ENCODE assay signal across 16 mouse cellular contexts in genomic region chr11:98568326-98568725, GRCm38 (mm10). TPM values are rescaled to one million over a fixed set of nuclear protein-coding genes. Genes with fewer than 3 reads are reported as not detected.
DNase-seq lines count a peak whose midpoint lies in the region; ATAC-seq and TF ChIP-seq lines count a peak whose summit lies in the region.
"Had no signal": no experiment of that assay in that cellular context is flagged by ENCODE, and none has a peak within 500 bp of the region (broad histone marks: within the 10 kb centered on the region; RNA-seq: fewer than 3 reads in every experiment).

No protein-coding gene starts in this region.

- no peak overlapping the region for H3K27ac ChIP-seq in liver, adult 2 months (replicated peaks; ENCODE audit: insufficient read depth, low read depth, low read length)
- no peak overlapping the region for H3K27ac ChIP-seq in liver, embryonic 11.5 days (ENCODE audit: low read depth, low read length)
- H3K27ac ChIP-seq in CH12.LX (ENCODE audit: insufficient read depth, low read depth) = no peak overlapping the region
- H3K27ac ChIP-seq: hindbrain, embryonic 13.5 days; limb, embryonic 15.5 days; neural tube, embryonic 15.5 days had no signal

- WGBS in liver, adult 2 months = 87% methylated on average over 8 of the region's 8 CpGs
- WGBS in liver, embryonic 11.5 days = 87% methylated on average over 8 of the region's 8 CpGs

- TF ChIP-seq EP300 in CH12.LX (IDR thresholded peaks at IDR 0.05; ENCODE audit: low read length) = no peak

- H3K4me3 ChIP-seq in liver, adult 2 months (ENCODE audit: insufficient read depth, low read depth, low read length) = no peak overlapping the region
- no peak overlapping the region for H3K4me3 ChIP-seq in liver, embryonic 11.5 days (ENCODE audit: low read depth, low read length)
- H3K4me3 ChIP-seq in CH12.LX (replicated peaks in 1 of 3; ENCODE audit: low read depth in 2 of 3, low read length in 2 of 3, poor library complexity in 1 of 3) = no peak overlapping the region
- H3K4me3 ChIP-seq: hindbrain, embryonic 13.5 days; limb, embryonic 15.5 days; neural tube, embryonic 15.5 days had no signal

- TF ChIP-seq POLR2A in liver, adult 2 months (IDR thresholded peaks at IDR 0.05; ENCODE audit: extremely low read depth, insufficient read depth, low read length) = no peak
- no peak for TF ChIP-seq POLR2A in CH12.LX (IDR thresholded peaks at IDR 0.05; ENCODE audit: low read depth, low read length)

- 0 out of 2 replicates have a peak, but pooled peaks cover 2% of the 10 kb centered on the region for H3K9me3 ChIP-seq in liver, embryonic 11.5 days (ENCODE audit: control insufficient read depth, low read length)
- H3K9me3 ChIP-seq in CH12.LX (replicated peaks; ENCODE audit: low read length) = peaks cover 4% of the 10 kb centered on the region
- H3K9me3 ChIP-seq: hindbrain, embryonic 13.5 days; limb, embryonic 15.5 days; neural tube, embryonic 15.5 days had no signal

- dilution Hi-C loops in CH12.LX (cut with MboI; ENCODE audit: extremely low pct_ligation_motif_present, extremely low pct_unique_long_range_greater_than_20kb, low sequenced_read_pairs) = no loop called here

- peaks cover 8% of the 10 kb centered on the region for H3K4me1 ChIP-seq in liver, adult 2 months (ENCODE audit: control insufficient read depth, insufficient read depth, low read length)
- H3K4me1 ChIP-seq in liver, embryonic 11.5 days (replicated peaks; ENCODE audit: control insufficient read depth, insufficient read depth, low read length) = no peaks in the 10 kb centered on the region
- peaks cover 0 to 4% of the 10 kb centered on the region in 2 experiments; a peak in 1 of 4 replicates for H3K4me1 ChIP-seq in CH12.LX (ENCODE audit: control insufficient read depth in 1 of 2, insufficient read depth in 2 of 2)
- H3K4me1 ChIP-seq: hindbrain, embryonic 13.5 days; limb, embryonic 15.5 days; neural tube, embryonic 15.5 days had no signal

- peak; percentile 50 for TF ChIP-seq CTCF in liver, adult 2 months (IDR thresholded peaks at IDR 0.05; ENCODE audit: low read depth, low read length)
- TF ChIP-seq CTCF in CH12.LX (conservative IDR thresholded peaks at IDR 0.05 in 1 of 2, IDR thresholded peaks at IDR 0.05 in 1 of 2; ENCODE audit: low read depth in 2 of 2, low read length in 2 of 2) = peak; percentile 29 to 63; a peak in 3 of 4 replicates

- no peak overlapping the region for H3K4me2 ChIP-seq in liver, embryonic 11.5 days
- no peak overlapping the region for H3K4me2 ChIP-seq in CH12.LX (ENCODE audit: insufficient read depth, low read depth, poor library complexity, severe bottlenecking)
- H3K4me2 ChIP-seq: hindbrain, embryonic 13.5 days; limb, embryonic 15.5 days; neural tube, embryonic 15.5 days had no signal

- no peaks in the 10 kb centered on the region for H3K79me2 ChIP-seq in liver, adult 2 months (ENCODE audit: control insufficient read depth, insufficient read depth, low read length)
- no peaks in the 10 kb centered on the region for H3K79me2 ChIP-seq in CH12.LX (replicated peaks; ENCODE audit: control insufficient read depth, extremely low read depth, insufficient read depth, poor library complexity, severe bottlenecking)

- no peaks in the 10 kb centered on the region for H3K36me3 ChIP-seq in liver, adult 2 months (ENCODE audit: control insufficient read depth, insufficient read depth, low read length)
- no peaks in the 10 kb centered on the region for H3K36me3 ChIP-seq in liver, embryonic 11.5 days (ENCODE audit: control insufficient read depth, insufficient read depth, low read length)
- H3K36me3 ChIP-seq in CH12.LX (replicated peaks in 1 of 2; ENCODE audit: control insufficient read depth in 1 of 2, insufficient read depth in 1 of 2, low read length in 1 of 2) = no peaks in the 10 kb centered on the region
- H3K36me3 ChIP-seq: hindbrain, embryonic 13.5 days; limb, embryonic 15.5 days; neural tube, embryonic 15.5 days had no signal

- ATAC-seq in liver, embryonic 11.5 days (replicated peaks; ENCODE audit: low FRiP score) = no peak
- no peak for ATAC-seq in frontal cortex, adult (ENCODE audit: low TSS enrichment)

- no peak overlapping the region for H3K9ac ChIP-seq in liver, adult 2 months (ENCODE audit: low read depth, low read length)
- H3K9ac ChIP-seq in liver, embryonic 11.5 days (ENCODE audit: low read depth, low read length) = no peak overlapping the region
- no peak overlapping the region for H3K9ac ChIP-seq in CH12.LX (ENCODE audit: insufficient read depth, low read depth)
- H3K9ac ChIP-seq: hindbrain, embryonic 13.5 days; limb, embryonic 15.5 days; neural tube, embryonic 15.5 days had no signal

- no peak for DNase-seq in liver, adult 2 months (ENCODE audit: extremely low read depth, low read depth, low spot score)
- DNase-seq in liver, embryonic 11.5 days (ENCODE audit: low spot score) = no peak
- DNase-seq in CH12.LX (ENCODE audit: extremely low read depth) = peak; percentile 47
- DNase-seq in NIH3T3 (ENCODE audit: low read depth) = peak; percentile 27
- peak; percentile 45 to 46 for DNase-seq in natural killer cell, adult 2 months (ENCODE audit: low spot score in 2 of 2)
- no peak for DNase-seq in heart, adult 9 months (ENCODE audit: low spot score in 2 of 2)
- no peak for DNase-seq in yolk sac, embryonic 10.5 days (ENCODE audit: low spot score)
- DNase-seq: adrenal gland, postnatal 25 days; cerebellum, postnatal 36 days; right cerebral cortex, postnatal 4 days had no signal

- TF ChIP-seq RAD21 in CH12.LX (IDR thresholded peaks at IDR 0.05; ENCODE audit: low read depth, low read length) = peak; percentile 57

- no peaks in the 10 kb centered on the region for H3K27me3 ChIP-seq in liver, adult 2 months (ENCODE audit: control insufficient read depth, insufficient read depth, low read length)
- H3K27me3 ChIP-seq in liver, embryonic 11.5 days (replicated peaks; ENCODE audit: control insufficient read depth, insufficient read depth, low read length) = no peaks in the 10 kb centered on the region
- H3K27me3 ChIP-seq in CH12.LX (replicated peaks) = no peaks in the 10 kb centered on the region
- H3K27me3 ChIP-seq: hindbrain, embryonic 13.5 days; limb, embryonic 15.5 days; neural tube, embryonic 15.5 days had no signal

- in situ Hi-C loops in CH12.LX (cut with MboI; ENCODE audit: low pct_ligation_motif_present, low pct_unique_long_range_greater_than_20kb, low sequenced_read_pairs) = no loop called here

TF ChIP-seq in CH12.LX, 34 proteins besides CTCF, POLR2A, EP300 and RAD21:
- TF ChIP-seq SMC3 (IDR thresholded peaks at IDR 0.05; ENCODE audit: low read depth, low read length) (peak; percentile 68), UBTF (IDR thresholded peaks at IDR 0.05; ENCODE audit: low read depth, low read length) (no peak)

RNA-seq across cellular contexts. Expression of gene Zpbp2, which starts 17.4 kb away (rescaled TPM):
- total RNA-seq in liver, adult 2 months (2014; rRNA removed) = 0.28 and 0.94 TPM in 2 replicates
- polyA plus RNA-seq in liver, adult 2 months (2012; rRNA removed) = 0.09 TPM in 1 of 2 replicates, not detected in the other
- 0.40 and 0.42 TPM in 2 replicates for polyA plus RNA-seq in liver, embryonic 11.5 days (2014; fragmentation: Nextera tagmentation; extraction: Ambion mirVana)
- total RNA-seq in CH12.LX (2012; rRNA removed) (3.1 and 3.9 TPM in 2 replicates), CH12.LX (2014; rRNA removed) (3.2 and 5.0 TPM in 2 replicates)
- polyA plus RNA-seq in CH12.LX (2012; ENCODE audit: insufficient read length, low read depth) = 3.0 and 3.7 TPM in 2 replicates
- total RNA-seq: heart, adult 8-10 months had no signal
- polyA plus RNA-seq: hindbrain, embryonic 13.5 days; neural tube, embryonic 15.5 days had no signal

RNA-seq across cellular contexts. Expression of gene Ormdl3, which starts 18.8 kb away (rescaled TPM):
- 48.3 and 62.0 TPM in 2 replicates for total RNA-seq in liver, adult 2 months (2014; rRNA removed)
- 119 and 166 TPM in 2 replicates for polyA plus RNA-seq in liver, adult 2 months (2012; rRNA removed)
- polyA plus RNA-seq in liver, embryonic 11.5 days (2014; fragmentation: Nextera tagmentation; extraction: Ambion mirVana) = 10.9 and 11.7 TPM in 2 replicates
- total RNA-seq in CH12.LX (2012; rRNA removed) (45.1 and 49.7 TPM in 2 replicates), CH12.LX (2014; rRNA removed) (30.6 and 32.9 TPM in 2 replicates)
- 32.5 and 34.9 TPM in 2 replicates for polyA plus RNA-seq in CH12.LX (2012; ENCODE audit: insufficient read length, low read depth)

RNA-seq across cellular contexts. Expression of gene Ikzf3, which starts 22.5 kb away (rescaled TPM):
- total RNA-seq in liver, adult 2 months (2014; rRNA removed) = 0.37 and 0.60 TPM in 2 replicates
- polyA plus RNA-seq in liver, adult 2 months (2012; rRNA removed) = 0.82 and 1.1 TPM in 2 replicates
- 0.04 and 0.32 TPM in 2 replicates for polyA plus RNA-seq in liver, embryonic 11.5 days (2014; fragmentation: Nextera tagmentation; extraction: Ambion mirVana)
- total RNA-seq in CH12.LX (2012; rRNA removed) (110 and 124 TPM in 2 replicates), CH12.LX (2014; rRNA removed) (118 and 130 TPM in 2 replicates)
- polyA plus RNA-seq in CH12.LX (2012; ENCODE audit: insufficient read length, low read depth) = 238 and 243 TPM in 2 replicates

RNA-seq across cellular contexts. Expression of gene Lrrc3c, which starts 29.8 kb away (rescaled TPM):
- total RNA-seq in liver, adult 2 months (2014; rRNA removed) = not detected in 2 replicates
- not detected in 2 replicates for polyA plus RNA-seq in liver, adult 2 months (2012; rRNA removed)
- polyA plus RNA-seq in liver, embryonic 11.5 days (2014; fragmentation: Nextera tagmentation; extraction: Ambion mirVana) = not detected in 2 replicates
- total RNA-seq in CH12.LX (2012; rRNA removed) = not detected in 2 replicates
- not detected in 2 replicates for total RNA-seq in CH12.LX (2014; rRNA removed)
- not detected in 2 replicates for polyA plus RNA-seq in CH12.LX (2012; ENCODE audit: insufficient read length, low read depth)
- total RNA-seq: adrenal gland, postnatal 25 days; heart, adult 8-10 months had no signal
- polyA plus RNA-seq: hindbrain, embryonic 13.5 days; large intestine, adult 2 months; limb, embryonic 15.5 days; neural tube, embryonic 15.5 days had no signal

RNA-seq across cellular contexts. Expression of gene Gm12355, which starts 57.1 kb away (rescaled TPM):
- not detected in 2 replicates for total RNA-seq in liver, adult 2 months (2014; rRNA removed)
- not detected in 2 replicates for polyA plus RNA-seq in liver, adult 2 months (2012; rRNA removed)
- 0.44 and 0.95 TPM in 2 replicates for polyA plus RNA-seq in liver, embryonic 11.5 days (2014; fragmentation: Nextera tagmentation; extraction: Ambion mirVana)
- total RNA-seq in CH12.LX (2012; rRNA removed) (1.8 and 2.0 TPM in 2 replicates), CH12.LX (2014; rRNA removed) (24.2 and 26.0 TPM in 2 replicates)
- polyA plus RNA-seq in CH12.LX (2012; ENCODE audit: insufficient read length, low read depth) = 3.0 and 9.8 TPM in 2 replicates
- polyA plus RNA-seq: large intestine, adult 2 months had no signal

Comparison
In these comparisons a context has a peak if more than half of its experiments do, and no peak if none do; other contexts are left out.
1. DNase-seq: peak in CH12.LX (single experiment), NIH3T3 (single experiment) and natural killer cell, adult 2 months (2 of 2); none in liver, adult 2 months (single experiment), liver, embryonic 11.5 days (single experiment), heart, adult 9 months (0 of 2) and yolk sac, embryonic 10.5 days (single experiment).
2. RNA of gene Ikzf3, which starts 22.5 kb away (polyA plus RNA-seq): 238 to 243 TPM in CH12.LX; 0.82 to 1.1 TPM in liver, adult 2 months and 0.04 to 0.32 TPM in liver, embryonic 11.5 days; every median in the first group is over 100 times any median in the second.